Mouse (Mus musculus) lung, embryonic 14.5 days (tissue): Measurements from ENCODE around the gene Slc9a8. TPM values are rescaled to one million over a fixed set of nuclear protein-coding genes. Genes with fewer than 3 reads are reported as not detected.

Experiments
- ATAC-seq: fragments of 200-750 bp; cut with Nextera tagmentation; 2 replicates; pipeline ENCODE4 v1.8.0; 2017; ENCODE audit warnings: mild to moderate bottlenecking, moderate TSS enrichment, moderate library complexity; ENCODE audit not compliant: insufficient read depth
- DNase-seq: peaks from one replicate; pipeline ENCODE4 v3.0.0-alpha.2; 2015
- H3K27ac ChIP-seq: fragments of 300-500 bp; sonication (generic); 2 replicates; pipeline ENCODE4 v1.5.1; 2014; ENCODE audit warnings: low read depth, mild to moderate bottlenecking, moderate library complexity
- H3K27me3 ChIP-seq: fragments of 300-500 bp; sonication (generic); 2 replicates; pipeline ENCODE4 v1.6.1; 2014; ENCODE audit warnings: low read length, control low read depth; ENCODE audit not compliant: insufficient read depth
- H3K36me3 ChIP-seq: fragments of 300-500 bp; sonication (generic); 2 replicates; pipeline ENCODE4 v1.6.1; 2014; ENCODE audit warnings: control low read depth; ENCODE audit not compliant: insufficient read depth
- H3K4me1 ChIP-seq: fragments of 300-500 bp; sonication (generic); 2 replicates; pipeline ENCODE4 v1.6.1; 2014; ENCODE audit warnings: antibody characterized with exemption, control low read depth; ENCODE audit not compliant: insufficient read depth
- H3K4me2 ChIP-seq: fragments of 300-500 bp; sonication (generic); 2 replicates; pipeline ENCODE4 v1.6.1; 2014; ENCODE audit warnings: mild to moderate bottlenecking
- H3K4me3 ChIP-seq: fragments of 300-500 bp; sonication (generic); 2 replicates; pipeline ENCODE4 v1.5.1; 2014; ENCODE audit warnings: low read depth, low read length
- H3K9ac ChIP-seq: fragments of 300-500 bp; sonication (generic); 2 replicates; pipeline ENCODE4 v1.6.1; 2014
- H3K9me3 ChIP-seq: fragments of 300-500 bp; sonication (generic); 2 replicates; pipeline ENCODE4 v1.6.1; 2016; ENCODE audit warnings: low read depth, low read length, control low read depth
- CTCF ChIP-seq: IDR thresholded peaks from 2 replicates; pipeline ENCODE4 v1.5.1; 2016; ENCODE audit warnings: antibody characterized with exemption, low read depth
- WGBS: fragments of 180-500 bp; shearing (Covaris S2); extraction: QIAGEN DNeasy Blood & Tissue Kit; methylation state at CpG from one replicate; pipeline ENCODE4 v1.1.7; 2014; 5-methylcytosine and 5-hydroxymethylcytosine counted together
- polyA plus RNA-seq: library from polyadenylated mRNA; unstranded; fragments of >200 nt; fragmentation: Nextera tagmentation; extraction: Ambion mirVana; gene quantifications from 2 replicates; pipeline ENCODE4 v1.2.1, GENCODE M21; 2014

The Slc9a8 gene
- polyA plus RNA-seq, 1 experiment from 2014 or later = 23.6 TPM

DNA sequence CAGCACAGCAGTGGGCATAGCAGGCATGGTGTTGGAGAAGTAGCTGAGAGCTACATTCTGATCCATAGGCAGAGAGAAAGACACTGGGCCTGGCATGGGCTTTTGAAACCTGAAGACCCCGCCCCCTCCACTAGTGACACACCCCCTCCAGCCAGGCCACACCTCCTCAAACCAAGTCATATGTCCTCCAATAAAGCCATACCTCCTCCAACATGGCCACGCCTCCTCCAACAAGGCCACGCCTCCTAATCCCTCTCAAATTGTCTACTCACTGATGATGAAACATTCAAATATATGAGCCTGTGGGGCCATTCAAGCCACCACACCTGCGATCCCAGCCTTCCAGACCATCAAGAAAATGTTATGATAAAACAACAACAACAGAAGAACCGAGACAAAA is 7.1 kb upstream of the Slc9a8 start:
- H3K27ac ChIP-seq = no peak overlapping the region
- no peaks in the 10 kb centered on the region for H3K4me1 ChIP-seq
- no peak overlapping the region for H3K4me2 ChIP-seq
- no peak for DNase-seq
- TF ChIP-seq CTCF = no peak
- H3K9me3 ChIP-seq = no peaks in the 10 kb centered on the region; the same call in 1 of the 2 replicates
- ATAC-seq = no peak
- no peaks in the 10 kb centered on the region for H3K36me3 ChIP-seq
- H3K4me3 ChIP-seq = no peak overlapping the region
- WGBS = 86% methylated on average over 5 of the region's 5 CpGs
- H3K9ac ChIP-seq = no peak overlapping the region
- no peaks in the 10 kb centered on the region for H3K27me3 ChIP-seq

GRCm38 (mm10) chr2:167415970-167416563 is 5.4 kb upstream of the Slc9a8 start:
- Histone ChIP-seq H3K27ac (no peak overlapping the region), H3K27me3 (no peaks in the 10 kb centered on the region), H3K9me3 (no peaks in the 10 kb centered on the region; the same call in 1 of the 2 replicates), H3K4me2 (no peak overlapping the region), H3K4me1 (no peaks in the 10 kb centered on the region), H3K4me3 (no peak overlapping the region), H3K36me3 (no peaks in the 10 kb centered on the region), H3K9ac (no peak overlapping the region)
- TF ChIP-seq CTCF = no peak
- WGBS = 58% methylated on average over 9 of the region's 9 CpGs
- DNase-seq = no peak
- no peak for ATAC-seq

- 58% methylated on average over 3 of the region's 3 CpGs for WGBS
- no peak for TF ChIP-seq CTCF
- Histone ChIP-seq H3K9ac (no peak overlapping the region), H3K36me3 (no peaks in the 10 kb centered on the region), H3K4me1 (no peaks in the 10 kb centered on the region), H3K4me3 (no peak overlapping the region), H3K9me3 (no peaks in the 10 kb centered on the region; the same call in 1 of the 2 replicates), H3K4me2 (no peak overlapping the region), H3K27me3 (no peaks in the 10 kb centered on the region), H3K27ac (no peak overlapping the region)
- DNase-seq (no peak), ATAC-seq (no peak)
These were observed 4.5 kb upstream of the Slc9a8 start for GRCm38 (mm10) chr2:167417048-167417447.

DNA sequence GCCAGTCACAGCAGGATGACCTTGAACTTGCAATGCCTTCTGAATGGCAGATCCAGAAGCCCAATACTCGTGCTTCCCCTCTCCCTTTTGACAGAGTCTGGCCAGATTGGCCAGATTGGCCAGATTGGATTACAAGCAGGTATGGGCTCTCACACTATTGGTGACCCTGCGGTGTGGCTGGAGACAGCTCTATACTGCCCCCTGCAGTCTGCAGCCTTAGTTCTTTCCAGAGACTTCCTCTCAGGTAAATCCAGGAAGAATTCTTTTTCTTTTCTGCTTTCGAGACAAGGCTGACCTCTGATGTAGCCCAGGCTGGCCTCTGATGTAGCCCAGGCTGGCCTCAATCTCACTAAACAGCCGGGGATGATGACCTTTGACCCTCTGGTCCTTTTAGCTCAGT is 3.8 kb upstream of the Slc9a8 start:
- H3K4me3 ChIP-seq = no peak overlapping the region
- peaks cover 4% of the 10 kb centered on the region; the same call in 1 of the 2 replicates for H3K4me1 ChIP-seq
- no peaks in the 10 kb centered on the region for H3K27me3 ChIP-seq
- no peak overlapping the region for H3K9ac ChIP-seq
- no peaks in the 10 kb centered on the region; the same call in 1 of the 2 replicates for H3K9me3 ChIP-seq
- DNase-seq (peak; percentile 81), ATAC-seq (no peak)
- no peaks in the 10 kb centered on the region for H3K36me3 ChIP-seq
- TF ChIP-seq CTCF = peak; percentile 75
- no peak overlapping the region for H3K27ac ChIP-seq
- no peak overlapping the region for H3K4me2 ChIP-seq
- 26% methylated on average over 4 of the region's 4 CpGs for WGBS

- H3K27ac ChIP-seq = no peak overlapping the region
- H3K36me3 ChIP-seq = peaks cover 7% of the 10 kb centered on the region
- ATAC-seq = no peak
- no peaks in the 10 kb centered on the region; the same call in 1 of the 2 replicates for H3K9me3 ChIP-seq
- no peak overlapping the region for H3K4me2 ChIP-seq
- peak; percentile 91 for TF ChIP-seq CTCF
- 30% methylated on average over 1 of the region's 1 CpGs for WGBS
- no peak overlapping the region for H3K4me3 ChIP-seq
- H3K9ac ChIP-seq = no peak overlapping the region
- no peaks in the 10 kb centered on the region for H3K27me3 ChIP-seq
- peaks cover 4% of the 10 kb centered on the region; the same call in 1 of the 2 replicates for H3K4me1 ChIP-seq
- DNase-seq = peak; percentile 88
These were observed 2.3 kb upstream of the Slc9a8 start for GRCm38 (mm10) chr2:167419204-167419603.

GRCm38 (mm10) chr2:167420811-167421241 is 686 bp upstream of the Slc9a8 start:
- peak overlapping the region; percentile 88 for H3K4me2 ChIP-seq
- 0 out of 2 replicates have a peak, but pooled peaks have one; percentile 1 for ATAC-seq
- WGBS = 18% methylated on average over 10 of the region's 10 CpGs

DNA sequence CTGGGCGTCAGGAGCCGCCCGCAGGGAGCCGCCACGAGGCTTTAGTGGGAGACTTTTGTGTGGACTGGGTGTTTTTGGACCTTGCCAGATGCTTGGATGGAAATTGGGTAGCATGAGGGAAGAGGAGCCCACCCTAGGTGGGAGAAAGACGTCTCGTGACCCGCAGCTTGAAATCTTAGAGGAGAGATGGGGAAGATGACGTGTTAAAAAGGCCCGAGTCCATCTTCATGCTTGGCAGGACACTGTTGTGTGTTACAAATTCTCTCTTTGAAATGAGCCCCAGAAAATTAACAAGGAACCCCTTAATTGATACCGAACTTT is 598 bp downstream of the Slc9a8 start:
- WGBS = 5% methylated on average over 11 of the region's 11 CpGs
- Histone ChIP-seq H3K4me3 (peak overlapping the region; percentile 78), H3K27me3 (no peaks in the 10 kb centered on the region), H3K4me2 (peak overlapping the region; percentile 88), H3K27ac (peak overlapping the region; percentile 99), H3K36me3 (peaks cover 34% of the 10 kb centered on the region), H3K9me3 (no peaks in the 10 kb centered on the region; the same call in 1 of the 2 replicates), H3K4me1 (peaks cover 4% of the 10 kb centered on the region; the same call in 1 of the 2 replicates), H3K9ac (peak overlapping the region; percentile 88)
- no peak for TF ChIP-seq CTCF
- DNase-seq = no peak
- no peak for ATAC-seq

More at GRCm38 (mm10) chr2:167420811-167421241, 686 bp upstream of the Slc9a8 start:
- Histone ChIP-seq H3K27ac (peak overlapping the region; percentile 99), H3K27me3 (no peaks in the 10 kb centered on the region), H3K9ac (peak overlapping the region; percentile 88), H3K4me1 (peaks cover 4% of the 10 kb centered on the region; the same call in 1 of the 2 replicates), H3K36me3 (peaks cover 22% of the 10 kb centered on the region), H3K4me3 (peak overlapping the region; percentile 78), H3K9me3 (no peaks in the 10 kb centered on the region; the same call in 1 of the 2 replicates)
- no peak for TF ChIP-seq CTCF
- DNase-seq = no peak
